Mouse (Mus musculus): Measurements from ENCODE around the gene Cxcr3. TPM values are rescaled to one million over a fixed set of nuclear protein-coding genes. Genes with fewer than 3 reads are reported as not detected.

Gene Cxcr3
- total RNA-seq, 2 experiments from 2014 or later, result 1.7 to 4.2 TPM

Other genes with a start within 250 kb of the Cxcr3 start
- 15.0 and 33.0 TPM in 2 replicates for gene Taf1, start 201.5 kb downstream of the Cxcr3 start, total RNA-seq (2015; ENCODE audit: low replicate concordance)
- gene Taf1, start 201.5 kb downstream of the Cxcr3 start, total RNA-seq (2017; ENCODE audit: low replicate concordance), result 23.4 and 44.9 TPM in 2 replicates
- gene Ogt, start 94.2 kb downstream of the Cxcr3 start, total RNA-seq (2015; ENCODE audit: low replicate concordance), result 594 and 651 TPM in 2 replicates
- 467 and 535 TPM in 2 replicates for gene Ogt, start 94.2 kb downstream of the Cxcr3 start, total RNA-seq (2017; ENCODE audit: low replicate concordance)
- not detected in 2 replicates for gene Gm4779, start 60.2 kb upstream of the Cxcr3 start, total RNA-seq (2015; ENCODE audit: low replicate concordance)
- gene Gm4779, start 60.2 kb upstream of the Cxcr3 start, total RNA-seq (2017; ENCODE audit: low replicate concordance), result not detected in 2 replicates
- not detected in 2 replicates for gene 8030474K03Rik, start 60.4 kb upstream of the Cxcr3 start, total RNA-seq (2015; ENCODE audit: low replicate concordance)
- not detected in 2 replicates for gene 8030474K03Rik, start 60.4 kb upstream of the Cxcr3 start, total RNA-seq (2017; ENCODE audit: low replicate concordance)
- 12.5 and 31.3 TPM in 2 replicates for gene Nhsl2, start 115.1 kb upstream of the Cxcr3 start, total RNA-seq (2015; ENCODE audit: low replicate concordance)
- 5.8 and 6.0 TPM in 2 replicates for gene Nhsl2, start 115.1 kb upstream of the Cxcr3 start, total RNA-seq (2017; ENCODE audit: low replicate concordance)

Measured in erythroblast, adult 5-6 weeks (primary cell).